Mouse (Mus musculus) heart, embryonic 16.5 days (tissue): ENCODE results near the gene Wdr60. TPM values are rescaled to one million over a fixed set of nuclear protein-coding genes. Genes with fewer than 3 reads are reported as not detected.

Experiments
- ATAC-seq: fragments of 200-750 bp; cut with Nextera tagmentation; replicated peaks from 2 replicates; pipeline ENCODE4 v1.8.0; 2017; ENCODE audit warnings: moderate number of reproducible peaks; ENCODE audit not compliant: insufficient read depth, low FRiP score; ENCODE audit errors: extremely low read depth
- H3K27ac ChIP-seq: fragments of 300-500 bp; sonication (generic); 2 replicates; pipeline ENCODE4 v1.5.1; 2014; ENCODE audit warnings: mild to moderate bottlenecking, low read length, control low read depth, moderate library complexity
- H3K27me3 ChIP-seq: fragments of 300-500 bp; sonication (generic); 2 replicates; pipeline ENCODE4 v1.6.1; 2014; ENCODE audit warnings: low read length, mixed read lengths; ENCODE audit not compliant: control insufficient read depth, insufficient read depth
- H3K36me3 ChIP-seq: fragments of 300-500 bp; sonication (generic); 2 replicates; pipeline ENCODE4 v1.6.1; 2014; ENCODE audit not compliant: control insufficient read depth, insufficient read depth
- H3K4me1 ChIP-seq: fragments of 300-500 bp; sonication (generic); 2 replicates; pipeline ENCODE4 v1.6.1; 2014; ENCODE audit warnings: low read length, mixed read lengths; ENCODE audit not compliant: control insufficient read depth, insufficient read depth
- H3K4me2 ChIP-seq: fragments of 300-500 bp; sonication (generic); 2 replicates; pipeline ENCODE4 v1.6.1; 2014; ENCODE audit warnings: low read depth, mild to moderate bottlenecking, control low read depth, low read length
- H3K4me3 ChIP-seq: fragments of 300-500 bp; sonication (generic); 2 replicates; pipeline ENCODE4 v1.5.1; 2014; ENCODE audit warnings: mild to moderate bottlenecking, control low read depth, low read length
- H3K9ac ChIP-seq: fragments of 300-500 bp; sonication (generic); 2 replicates; pipeline ENCODE4 v1.6.1; 2014; ENCODE audit warnings: low read length, control low read depth
- H3K9me3 ChIP-seq: fragments of 300-500 bp; sonication (generic); replicated peaks from 2 replicates; pipeline ENCODE4 v1.6.1; 2016; ENCODE audit warnings: low read length; ENCODE audit not compliant: control insufficient read depth
- WGBS: fragments of 180-500 bp; shearing (Covaris S2); extraction: QIAGEN DNeasy Blood & Tissue Kit; methylation state at CpG from one replicate; pipeline ENCODE4 v1.1.7; 2014; 5-methylcytosine and 5-hydroxymethylcytosine counted together
- polyA plus RNA-seq: library from polyadenylated mRNA; unstranded; fragments of >200 nt; fragmentation: Nextera tagmentation; extraction: Ambion mirVana; gene quantifications from 2 replicates; pipeline ENCODE4 v1.2.1, GENCODE M21; 2015

Wdr60 gene
- polyA plus RNA-seq = 6.3 and 6.5 TPM in 2 replicates

DNA sequence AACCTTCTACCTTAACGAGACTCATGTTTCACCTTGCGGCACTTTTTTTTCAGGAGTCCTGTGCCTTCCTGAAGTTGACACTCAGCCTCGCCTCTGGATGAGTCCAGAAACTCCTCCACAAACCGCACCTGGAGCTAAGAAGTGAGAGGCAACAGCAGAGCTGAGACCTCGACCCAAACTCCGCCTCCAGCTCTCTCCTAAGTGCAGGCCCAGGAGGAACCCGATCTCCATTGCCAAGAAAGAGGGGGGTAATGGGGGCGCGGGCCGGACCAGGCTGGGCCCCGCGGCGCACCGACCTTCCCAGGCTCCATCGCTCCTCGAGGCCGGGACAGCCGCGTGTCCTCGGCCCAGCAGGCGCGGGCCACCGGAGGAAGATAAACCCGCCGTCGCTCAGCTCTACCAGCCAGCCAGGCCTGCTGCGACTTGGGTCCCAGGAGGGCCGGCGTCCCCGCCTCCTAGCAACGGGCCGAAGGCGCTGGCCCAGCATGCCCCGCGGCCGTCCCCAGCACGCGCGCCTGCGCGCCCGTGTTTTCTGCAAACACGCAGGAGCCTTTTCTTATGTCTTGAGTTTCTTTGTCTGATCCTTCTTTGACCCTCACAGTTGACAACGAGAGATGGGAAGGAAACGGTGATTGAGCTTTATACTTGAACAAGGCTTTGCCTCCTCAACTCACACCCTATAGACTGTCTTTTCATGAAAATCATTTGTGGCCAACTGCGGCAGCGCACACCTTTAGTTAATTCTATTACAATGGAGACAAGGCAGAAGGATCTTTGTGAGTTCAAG lies at the start of gene Wdr60:
Wdr60 (minus strand) TSS at position 468 of the 787 bp plus-strand sequence.
- Histone ChIP-seq H3K4me3 (peak within 1 kb of the TSS; percentile 63), H3K4me1 (peaks cover 2% of the 10 kb centered on the region; the same call in 1 of the 2 replicates), H3K9ac (peak within 1 kb of the TSS; percentile 71), H3K27me3 (peaks cover 22% of the 10 kb centered on the region), H3K27ac (no peak within 1 kb of the TSS), H3K36me3 (no peaks in the 10 kb centered on the region), H3K9me3 (no peaks in the 10 kb centered on the region), H3K4me2 (peak within 1 kb of the TSS; percentile 67)
- 3% methylated on average over 47 of the region's 47 CpGs for WGBS
- peak; percentile 98 for ATAC-seq

DNA sequence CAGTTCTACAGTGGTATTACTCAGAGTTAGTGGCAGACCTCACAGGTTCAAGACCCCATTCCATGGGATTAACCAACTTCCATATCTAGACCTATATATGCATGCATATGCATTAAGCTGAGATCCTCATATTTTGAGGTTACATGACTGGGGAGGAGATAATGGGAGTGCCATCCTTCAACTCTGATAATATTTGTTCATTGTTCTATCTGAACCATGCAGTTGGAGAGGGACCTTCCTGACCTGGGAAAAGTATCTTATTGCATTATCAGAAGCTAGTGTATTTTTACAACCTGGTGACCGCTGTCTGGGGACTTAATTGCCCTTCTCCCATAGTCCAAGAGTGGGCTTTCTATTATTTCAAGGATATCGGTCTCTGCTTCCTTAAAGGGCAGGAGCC lies 45.8 kb upstream of the Wdr60 start:
- Histone ChIP-seq H3K27me3 (no peaks in the 10 kb centered on the region), H3K27ac (no peak overlapping the region), H3K4me3 (no peak overlapping the region), H3K9ac (no peak overlapping the region), H3K4me1 (no peaks in the 10 kb centered on the region; the same call in 1 of the 2 replicates), H3K9me3 (no peaks in the 10 kb centered on the region), H3K36me3 (no peaks in the 10 kb centered on the region), H3K4me2 (no peak overlapping the region)
- 61% methylated on average over 2 of the region's 2 CpGs for WGBS
- ATAC-seq = no peak

DNA sequence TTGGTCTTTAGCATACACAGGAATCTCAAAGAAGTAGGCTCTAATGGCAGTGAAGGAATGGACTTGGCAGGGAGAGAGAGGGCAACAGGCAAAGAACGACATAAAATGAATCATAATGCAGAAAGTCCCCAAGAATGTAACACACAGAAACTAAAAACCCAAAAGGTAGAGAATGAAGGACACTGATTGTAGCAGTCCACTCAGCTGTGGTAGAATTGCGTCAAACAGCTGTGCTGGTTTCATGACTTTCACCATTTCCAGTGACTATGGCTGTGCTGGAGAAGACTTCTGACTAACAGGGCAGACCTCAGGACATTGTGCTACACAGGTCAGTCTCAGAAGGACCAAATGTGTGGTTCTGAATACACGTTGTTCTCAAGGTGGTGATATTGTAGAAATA lies 45.0 kb upstream of the Wdr60 start:
- Histone ChIP-seq H3K4me3 (no peak overlapping the region), H3K27ac (no peak overlapping the region), H3K4me2 (no peak overlapping the region), H3K4me1 (no peaks in the 10 kb centered on the region; the same call in 1 of the 2 replicates), H3K9me3 (no peaks in the 10 kb centered on the region), H3K27me3 (no peaks in the 10 kb centered on the region), H3K9ac (no peak overlapping the region), H3K36me3 (no peaks in the 10 kb centered on the region)
- 88% methylated on average over 3 of the region's 3 CpGs for WGBS
- no peak for ATAC-seq

DNA sequence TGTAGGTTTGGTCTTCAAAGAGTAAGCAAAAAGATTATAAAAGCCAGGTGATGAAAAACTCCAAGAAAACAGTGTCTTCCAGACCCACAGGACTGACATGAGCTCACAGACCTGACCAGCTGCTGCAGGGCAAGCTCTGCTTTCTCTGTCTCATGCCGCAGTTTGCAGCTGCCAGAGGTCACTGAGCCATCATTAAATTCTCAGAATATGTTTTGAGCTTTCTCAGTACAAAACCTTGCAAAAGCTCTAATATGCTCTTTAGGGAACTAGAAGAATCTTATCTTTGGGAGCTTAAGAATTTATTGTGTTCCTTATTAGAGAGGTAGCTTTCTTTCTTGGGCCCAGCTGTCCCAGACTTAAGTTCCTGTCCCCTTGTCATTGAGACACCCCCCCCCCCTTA lies 43.2 kb upstream of the Wdr60 start:
- no peak for ATAC-seq
- Histone ChIP-seq H3K27ac (no peak overlapping the region), H3K9me3 (no peaks in the 10 kb centered on the region), H3K36me3 (no peaks in the 10 kb centered on the region), H3K4me1 (no peaks in the 10 kb centered on the region; the same call in 1 of the 2 replicates), H3K4me3 (no peak overlapping the region), H3K4me2 (no peak overlapping the region), H3K9ac (no peak overlapping the region), H3K27me3 (no peaks in the 10 kb centered on the region)
- WGBS = 68% methylated on average over 1 of the region's 1 CpGs

DNA sequence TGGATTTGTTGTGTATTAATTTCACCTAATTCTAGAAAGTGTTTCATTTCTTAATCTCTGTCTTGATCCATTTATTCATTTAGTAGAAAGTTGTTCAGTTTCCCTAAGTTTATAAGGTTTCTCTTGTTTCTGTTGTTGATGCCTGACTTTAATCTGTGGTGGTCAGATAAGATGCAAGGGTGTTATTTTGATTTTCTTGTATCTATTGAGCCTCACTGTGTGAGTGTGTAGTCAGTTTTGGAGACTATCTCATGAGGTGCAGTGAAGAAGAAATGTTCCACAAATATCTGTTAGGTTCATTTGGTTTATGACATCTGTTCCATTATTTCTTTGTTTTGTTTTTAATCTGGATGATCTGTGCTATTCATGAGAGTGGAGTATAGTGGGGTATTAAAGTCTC lies 39.4 kb upstream of the Wdr60 start:
- no peaks in the 10 kb centered on the region for H3K4me1 ChIP-seq
- H3K4me2 ChIP-seq = no peak overlapping the region
- H3K4me3 ChIP-seq = no peak overlapping the region
- no peak overlapping the region for H3K27ac ChIP-seq
- H3K9me3 ChIP-seq = no peaks in the 10 kb centered on the region
- no peak overlapping the region for H3K9ac ChIP-seq
- H3K36me3 ChIP-seq = no peaks in the 10 kb centered on the region
- H3K27me3 ChIP-seq = no peaks in the 10 kb centered on the region
- ATAC-seq = no peak

DNA sequence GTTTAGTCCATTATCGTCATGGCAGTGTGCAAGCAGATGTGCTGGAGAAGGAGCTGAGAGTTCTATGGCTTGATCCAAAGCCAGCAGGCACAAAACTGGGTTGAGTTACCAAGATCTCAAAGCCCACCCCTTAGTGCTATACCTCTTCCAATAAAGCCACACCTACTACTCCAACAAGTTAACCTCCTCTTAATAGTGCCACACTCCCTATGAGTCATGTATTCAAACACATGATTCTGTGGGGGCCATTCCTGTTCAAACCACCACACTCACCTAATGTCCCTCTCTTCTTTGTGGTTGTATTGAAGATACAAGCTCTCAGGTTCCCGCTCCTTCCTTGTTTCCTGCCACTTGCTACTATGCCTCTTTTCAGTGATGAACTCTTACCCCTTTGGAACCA lies 37.1 kb upstream of the Wdr60 start:
- Histone ChIP-seq H3K9me3 (no peaks in the 10 kb centered on the region), H3K36me3 (no peaks in the 10 kb centered on the region), H3K4me3 (no peak overlapping the region), H3K4me2 (no peak overlapping the region), H3K27me3 (no peaks in the 10 kb centered on the region), H3K4me1 (no peaks in the 10 kb centered on the region), H3K27ac (no peak overlapping the region), H3K9ac (no peak overlapping the region)
- no peak for ATAC-seq
- 91% methylated on average over 2 of the region's 2 CpGs for WGBS

DNA sequence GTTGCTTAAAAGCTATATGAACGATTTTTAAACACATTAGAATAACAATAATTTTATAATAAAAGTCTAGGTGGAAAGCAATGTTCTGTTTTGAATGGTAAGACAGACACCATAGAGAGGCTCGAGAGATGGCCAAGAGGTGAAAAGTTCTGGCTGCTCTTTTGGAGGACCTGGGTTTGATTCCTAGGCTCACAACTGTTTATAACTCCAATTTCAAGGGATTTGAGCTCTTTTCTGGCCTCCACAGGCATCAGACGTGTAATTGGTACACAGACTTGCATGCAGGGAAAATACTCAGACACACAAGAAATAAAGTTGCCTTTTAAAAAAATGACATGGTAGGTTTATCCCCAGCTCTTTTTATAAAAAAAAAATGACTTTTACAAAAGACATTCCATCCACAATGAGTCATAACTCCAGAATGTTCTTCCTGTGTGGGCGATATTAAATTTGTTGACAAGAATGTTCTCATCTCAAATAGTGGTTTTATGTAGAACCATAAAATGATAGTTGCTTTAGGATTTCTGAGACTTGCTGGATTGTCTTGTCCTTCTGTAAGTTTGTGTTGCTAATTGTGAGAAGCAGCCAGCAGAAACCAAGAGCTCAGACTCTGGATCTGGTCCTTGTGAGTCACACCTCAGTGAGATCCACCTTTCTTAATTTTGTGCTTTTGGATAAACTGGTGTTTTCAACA lies 30.9 kb upstream of the Wdr60 start:
- Histone ChIP-seq H3K27ac (no peak overlapping the region), H3K4me1 (peaks cover 2% of the 10 kb centered on the region; the same call in 1 of the 2 replicates), H3K27me3 (no peaks in the 10 kb centered on the region), H3K4me3 (no peak overlapping the region), H3K9ac (no peak overlapping the region), H3K9me3 (no peaks in the 10 kb centered on the region), H3K4me2 (no peak overlapping the region), H3K36me3 (no peaks in the 10 kb centered on the region)
- 66% methylated on average over 4 of the region's 4 CpGs for WGBS
- ATAC-seq = no peak

DNA sequence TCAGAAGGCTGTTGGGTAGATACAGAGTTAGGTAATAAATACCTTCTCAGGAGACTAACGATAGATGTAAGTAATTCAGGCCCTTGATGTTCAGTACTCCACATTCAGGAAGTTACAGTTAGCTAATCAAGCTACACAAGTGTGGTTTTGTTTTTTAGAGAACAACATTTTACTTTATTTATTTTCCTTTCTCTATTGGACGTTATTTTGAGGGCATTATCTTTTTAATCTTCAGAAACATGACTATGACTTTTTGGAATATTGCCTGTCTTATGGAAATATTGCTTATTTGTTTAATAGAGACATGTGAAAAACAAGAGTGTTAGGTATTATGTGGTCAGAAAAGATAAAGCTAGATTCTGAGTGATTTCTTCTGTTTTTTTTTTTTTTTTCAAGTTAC lies 30.4 kb upstream of the Wdr60 start:
- H3K4me2 ChIP-seq = no peak overlapping the region
- H3K27me3 ChIP-seq = no peaks in the 10 kb centered on the region
- no peak for ATAC-seq
- H3K36me3 ChIP-seq = no peaks in the 10 kb centered on the region
- H3K4me1 ChIP-seq = peaks cover 2% of the 10 kb centered on the region; the same call in 1 of the 2 replicates
- no peak overlapping the region for H3K27ac ChIP-seq
- no peak overlapping the region for H3K9ac ChIP-seq
- no peak overlapping the region for H3K4me3 ChIP-seq
- no peaks in the 10 kb centered on the region for H3K9me3 ChIP-seq
- WGBS = 67% methylated on average over 2 of the region's 2 CpGs

DNA sequence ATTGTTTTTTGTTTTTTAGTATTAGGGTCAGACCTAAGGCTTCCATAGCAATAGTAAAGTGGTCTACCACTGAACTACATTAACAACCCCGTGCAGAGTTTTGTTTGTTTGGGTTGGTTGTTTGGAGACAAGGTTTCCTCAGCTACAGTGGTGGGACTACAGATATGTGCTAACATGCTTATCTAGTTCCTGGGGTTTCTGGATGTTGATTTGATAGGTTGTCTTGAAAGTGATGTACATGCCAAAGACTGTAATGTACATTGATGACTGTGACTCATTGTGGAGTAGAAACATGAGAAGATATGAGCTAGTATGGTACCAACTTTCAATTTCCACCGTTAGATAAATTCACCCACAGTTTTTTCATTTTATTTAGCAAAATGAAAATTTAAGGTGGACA lies 20.7 kb upstream of the Wdr60 start:
- WGBS = 68% methylated on average over 2 of the region's 2 CpGs
- Histone ChIP-seq H3K27ac (no peak overlapping the region), H3K9ac (no peak overlapping the region), H3K36me3 (no peaks in the 10 kb centered on the region), H3K4me1 (peaks cover 5% of the 10 kb centered on the region; the same call in 1 of the 2 replicates), H3K9me3 (no peaks in the 10 kb centered on the region), H3K4me2 (no peak overlapping the region), H3K4me3 (no peak overlapping the region), H3K27me3 (no peaks in the 10 kb centered on the region)
- ATAC-seq = no peak
